Mouse (Mus musculus) midbrain, postnatal 0 days (tissue): ENCODE measurements around the gene Tcap. TPM values are rescaled to one million over a fixed set of nuclear protein-coding genes. Genes with fewer than 3 reads are reported as not detected.

Experiments used
- ATAC-seq: fragments of 200-750 bp; cut with Nextera tagmentation; 2 replicates; pipeline ENCODE4 v1.8.0; 2017; ENCODE audit warnings: moderate number of reproducible peaks, mild to moderate bottlenecking, moderate TSS enrichment, moderate library complexity; ENCODE audit not compliant: low FRiP score
- DNase-seq: peaks from one replicate; pipeline ENCODE4 v3.0.0-alpha.2; 2015; ENCODE audit warnings: low spot score
- H3K27ac ChIP-seq: fragments of 300-500 bp; sonication (generic); 2 replicates; pipeline ENCODE4 v1.5.1; 2014; ENCODE audit warnings: low read depth, mild to moderate bottlenecking, low read length, mixed read lengths
- H3K27me3 ChIP-seq: fragments of 300-500 bp; sonication (generic); 2 replicates; pipeline ENCODE4 v1.6.1; 2014; ENCODE audit warnings: low read length, control low read depth, mixed read lengths; ENCODE audit not compliant: insufficient read depth
- H3K36me3 ChIP-seq: fragments of 300-500 bp; sonication (generic); 2 replicates; pipeline ENCODE4 v1.6.1; 2014; ENCODE audit warnings: low read length, control low read depth, mixed read lengths; ENCODE audit not compliant: insufficient read depth
- H3K4me1 ChIP-seq: fragments of 300-500 bp; sonication (generic); 2 replicates; pipeline ENCODE4 v1.6.1; 2014; ENCODE audit warnings: mild to moderate bottlenecking, control low read depth, antibody characterized with exemption, low read length, mixed read lengths; ENCODE audit not compliant: insufficient read depth
- H3K4me2 ChIP-seq: fragments of 300-500 bp; sonication (generic); 2 replicates; pipeline ENCODE4 v1.6.1; 2014; ENCODE audit warnings: low read depth, mild to moderate bottlenecking, low read length, mixed read lengths; ENCODE audit not compliant: poor library complexity, severe bottlenecking
- H3K4me3 ChIP-seq: fragments of 300-500 bp; sonication (generic); 2 replicates; pipeline ENCODE4 v1.5.1; 2014; ENCODE audit warnings: low read depth, mild to moderate bottlenecking, low read length, moderate library complexity
- H3K9ac ChIP-seq: fragments of 300-500 bp; sonication (generic); replicated peaks from 2 replicates; pipeline ENCODE4 v1.6.1; 2014; ENCODE audit warnings: mild to moderate bottlenecking, low read length, moderate library complexity, mixed read lengths; ENCODE audit not compliant: poor library complexity, severe bottlenecking
- H3K9me3 ChIP-seq: fragments of 300-500 bp; sonication (generic); 2 replicates; pipeline ENCODE4 v1.6.1; 2016; ENCODE audit warnings: low read length, control low read depth
- CTCF ChIP-seq: IDR thresholded peaks from 2 replicates; pipeline ENCODE4 v1.5.1; 2016; ENCODE audit warnings: antibody characterized with exemption, mild to moderate bottlenecking
- WGBS: fragments of 180-500 bp; shearing (Covaris S2); extraction: QIAGEN DNeasy Blood & Tissue Kit; methylation state at CpG from one replicate; pipeline ENCODE4 v1.1.7; 2014; 5-methylcytosine and 5-hydroxymethylcytosine counted together
- polyA plus RNA-seq: library from polyadenylated mRNA; unstranded; fragments of >200 nt; fragmentation: Nextera tagmentation; extraction: Ambion mirVana; gene quantifications from 2 replicates; pipeline ENCODE4 v1.2.1, GENCODE M21; 2015
- total RNA-seq: library from RNA; depleted of rRNA; stranded (reverse); fragments of >200 nt; gene quantifications from 2 replicates; pipeline ENCODE4 v1.2.3, GENCODE M21; 2014

Tcap gene
- total and polyA plus RNA-seq, 2 experiments from 2014 or later = not detected

- Histone ChIP-seq H3K4me3 (no peak overlapping the region), H3K27ac (no peak overlapping the region), H3K4me2 (no peak overlapping the region), H3K9ac (no peak overlapping the region), H3K36me3 (no peaks in the 10 kb centered on the region), H3K4me1 (no peaks in the 10 kb centered on the region), H3K9me3 (no peaks in the 10 kb centered on the region), H3K27me3 (no peaks in the 10 kb centered on the region)
- no peak for DNase-seq
- 87% methylated on average over 10 of the region's 10 CpGs for WGBS
- TF ChIP-seq CTCF = no peak
- ATAC-seq = no peak
These were observed 17.3 kb upstream of the Tcap start for GRCm38 (mm10) chr11:98366290-98366689.

- Histone ChIP-seq H3K4me2 (no peak overlapping the region), H3K4me3 (no peak overlapping the region), H3K27ac (no peak overlapping the region), H3K9me3 (no peaks in the 10 kb centered on the region), H3K27me3 (no peaks in the 10 kb centered on the region), H3K4me1 (no peaks in the 10 kb centered on the region), H3K36me3 (no peaks in the 10 kb centered on the region), H3K9ac (no peak overlapping the region)
- ATAC-seq (no peak), DNase-seq (no peak)
- no peak for TF ChIP-seq CTCF
- WGBS = 77% methylated on average over 10 of the region's 10 CpGs
These were observed 16.3 kb upstream of the Tcap start for GRCm38 (mm10) chr11:98367171-98367862.

GRCm38 (mm10) chr11:98367863-98368186, 15.8 kb upstream of the Tcap start:
- WGBS = 86% methylated on average over 7 of the region's 7 CpGs
- H3K27me3 ChIP-seq = no peaks in the 10 kb centered on the region

GRCm38 (mm10) chr11:98369337-98369736, 14.3 kb upstream of the Tcap start:
- TF ChIP-seq CTCF = no peak

More at GRCm38 (mm10) chr11:98367863-98368186, 15.8 kb upstream of the Tcap start:
- DNase-seq = no peak
- H3K4me3 ChIP-seq = no peak overlapping the region
- no peak overlapping the region for H3K27ac ChIP-seq
- no peak overlapping the region for H3K4me2 ChIP-seq
- H3K36me3 ChIP-seq = no peaks in the 10 kb centered on the region
- TF ChIP-seq CTCF = no peak
- H3K4me1 ChIP-seq = no peaks in the 10 kb centered on the region
- no peaks in the 10 kb centered on the region for H3K9me3 ChIP-seq
- H3K9ac ChIP-seq = no peak overlapping the region
- ATAC-seq = no peak

GRCm38 (mm10) chr11:98370588-98370987, 13.0 kb upstream of the Tcap start:
- no peak overlapping the region for H3K4me2 ChIP-seq
- H3K9ac ChIP-seq = no peak overlapping the region
- H3K4me3 ChIP-seq = no peak overlapping the region
- ATAC-seq (no peak), DNase-seq (no peak)
- no peak overlapping the region for H3K27ac ChIP-seq
- no peaks in the 10 kb centered on the region for H3K9me3 ChIP-seq
- TF ChIP-seq CTCF = no peak
- no peaks in the 10 kb centered on the region for H3K4me1 ChIP-seq
- WGBS = 90% methylated on average over 2 of the region's 2 CpGs
- H3K36me3 ChIP-seq = peaks cover 11% of the 10 kb centered on the region; the same call in 1 of the 2 replicates
- H3K27me3 ChIP-seq = no peaks in the 10 kb centered on the region

More at GRCm38 (mm10) chr11:98369337-98369736, 14.3 kb upstream of the Tcap start:
- Histone ChIP-seq H3K36me3 (0 out of 2 replicates have a peak, but pooled peaks cover 3% of the 10 kb centered on the region), H3K4me1 (no peaks in the 10 kb centered on the region), H3K27ac (no peak overlapping the region), H3K27me3 (no peaks in the 10 kb centered on the region), H3K4me2 (no peak overlapping the region), H3K9me3 (no peaks in the 10 kb centered on the region), H3K4me3 (no peak overlapping the region), H3K9ac (no peak overlapping the region)
- DNase-seq (no peak), ATAC-seq (no peak)
- 88% methylated on average over 6 of the region's 6 CpGs for WGBS

- Histone ChIP-seq H3K27me3 (no peaks in the 10 kb centered on the region), H3K36me3 (peaks cover 20% of the 10 kb centered on the region), H3K4me1 (no peaks in the 10 kb centered on the region), H3K9me3 (no peaks in the 10 kb centered on the region), H3K4me2 (no peak overlapping the region), H3K4me3 (no peak overlapping the region), H3K27ac (no peak overlapping the region), H3K9ac (no peak overlapping the region)
- 20% methylated on average over 9 of the region's 10 CpGs for WGBS
- TF ChIP-seq CTCF = no peak
- DNase-seq (peak; percentile 27), ATAC-seq (peak; percentile 34)
These were observed 11.9 kb upstream of the Tcap start for GRCm38 (mm10) chr11:98371556-98372240.
